Mouse (Mus musculus) ES-E14 (cell line): ENCODE measurements around the gene 2810006K23Rik.

Experiments
- CHD2 ChIP-seq: IDR thresholded peaks from 2 replicates; pipeline ENCODE4 v1.6.1; 2014; ENCODE audit warnings: mild to moderate bottlenecking, low read depth, low read length, inconsistent platforms
- HCFC1 ChIP-seq: IDR thresholded peaks from 2 replicates; pipeline ENCODE4 v1.6.1; 2012; ENCODE audit warnings: low read length, inconsistent platforms, borderline replicate concordance; ENCODE audit not compliant: insufficient read depth
- ZC3H11A ChIP-seq: IDR thresholded peaks from 2 replicates; pipeline ENCODE4 v1.6.1; 2012; ENCODE audit warnings: low read depth, mild to moderate bottlenecking, inconsistent platforms, low read length, borderline replicate concordance
- ZNF384 ChIP-seq: IDR thresholded peaks from 2 replicates; pipeline ENCODE4 v1.6.1; 2012; ENCODE audit warnings: low read depth, low read length, inconsistent platforms

GRCm38 (mm10) chr5:124315498-124315897, 12.4 kb upstream of the 2810006K23Rik start:
- TF ChIP-seq ZC3H11A = no peak
- no peak for TF ChIP-seq ZNF384
- TF ChIP-seq CHD2 = no peak
- no peak for TF ChIP-seq HCFC1
